ENCODE assay signal across 22 mouse cellular contexts in the genomic region with DNA sequence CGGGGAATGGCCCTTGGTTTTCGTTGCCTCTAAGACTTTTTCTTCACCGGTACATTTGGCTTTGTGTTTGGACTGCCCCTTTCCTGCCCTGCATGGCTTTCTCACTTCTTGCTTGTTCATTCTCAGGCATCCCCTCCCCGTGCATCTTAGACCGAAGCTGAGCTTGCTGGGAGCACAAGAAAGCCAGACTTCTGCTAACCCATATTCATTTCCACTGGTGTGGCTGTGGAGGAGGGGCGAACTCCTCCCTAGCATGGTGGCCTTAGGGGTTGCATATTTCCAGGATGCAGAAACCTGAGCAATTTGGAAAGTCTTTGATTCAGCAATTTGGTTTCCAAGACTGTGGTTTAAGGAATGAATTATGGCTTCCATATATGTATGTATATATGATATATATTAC. TPM values are rescaled to one million over a fixed set of nuclear protein-coding genes. Genes with fewer than 3 reads are reported as not detected.
DNase-seq lines count a peak whose midpoint lies in the region; ATAC-seq lines count a peak whose summit lies in the region.
"Had no signal": no experiment of that assay in that cellular context is flagged by ENCODE, and none has a peak within 500 bp of the region (broad histone marks: within the 10 kb centered on the region; RNA-seq: fewer than 3 reads in every experiment).

No protein-coding gene starts in this region.

- WGBS in forebrain, embryonic 10.5 days: 57% methylated on average over 6 of the region's 6 CpGs
- 54% methylated on average over 6 of the region's 6 CpGs for WGBS in forebrain, embryonic 15.5 days
- 60% methylated on average over 6 of the region's 6 CpGs for WGBS in midbrain, embryonic 10.5 days
- 65% methylated on average over 6 of the region's 6 CpGs for WGBS in midbrain, embryonic 13.5 days
- WGBS in limb, embryonic 11.5 days: 56% methylated on average over 6 of the region's 6 CpGs

- H3K36me3 ChIP-seq in forebrain, embryonic 10.5 days (replicated peaks): no peaks in the 10 kb centered on the region
- H3K36me3 ChIP-seq in forebrain, embryonic 15.5 days: no peaks in the 10 kb centered on the region
- no peaks in the 10 kb centered on the region for H3K36me3 ChIP-seq in midbrain, embryonic 10.5 days
- 0 out of 2 replicates have a peak, but pooled peaks cover 3% of the 10 kb centered on the region for H3K36me3 ChIP-seq in midbrain, embryonic 13.5 days
- H3K36me3 ChIP-seq in limb, embryonic 11.5 days (ENCODE audit: control insufficient read depth, insufficient read depth, low read length): no peaks in the 10 kb centered on the region

- no peak overlapping the region for H3K4me3 ChIP-seq in forebrain, embryonic 10.5 days
- no peak overlapping the region for H3K4me3 ChIP-seq in forebrain, embryonic 15.5 days
- no peak overlapping the region for H3K4me3 ChIP-seq in midbrain, embryonic 10.5 days
- no peak overlapping the region for H3K4me3 ChIP-seq in midbrain, embryonic 13.5 days (replicated peaks)
- no peak overlapping the region for H3K4me3 ChIP-seq in limb, embryonic 11.5 days (ENCODE audit: low read depth, low read length)
- H3K4me3 ChIP-seq: heart, adult 2 months; megakaryocyte, embryonic 14.5 days had no signal

- no peaks in the 10 kb centered on the region for H3K9me3 ChIP-seq in forebrain, embryonic 10.5 days
- H3K9me3 ChIP-seq in forebrain, embryonic 15.5 days: no peaks in the 10 kb centered on the region
- no peaks in the 10 kb centered on the region for H3K9me3 ChIP-seq in midbrain, embryonic 10.5 days (replicated peaks)
- no peaks in the 10 kb centered on the region for H3K9me3 ChIP-seq in midbrain, embryonic 13.5 days
- H3K9me3 ChIP-seq in limb, embryonic 11.5 days (ENCODE audit: control insufficient read depth, low read length): no peaks in the 10 kb centered on the region
- H3K9me3 ChIP-seq: megakaryocyte, embryonic 14.5 days had no signal

- peaks cover 81% of the 10 kb centered on the region for H3K4me1 ChIP-seq in forebrain, embryonic 10.5 days
- peaks cover 39% of the 10 kb centered on the region for H3K4me1 ChIP-seq in forebrain, embryonic 15.5 days
- peaks cover 72% of the 10 kb centered on the region for H3K4me1 ChIP-seq in midbrain, embryonic 10.5 days
- H3K4me1 ChIP-seq in midbrain, embryonic 13.5 days (replicated peaks): peaks cover 58% of the 10 kb centered on the region
- H3K4me1 ChIP-seq in limb, embryonic 11.5 days (ENCODE audit: control insufficient read depth, insufficient read depth, low read length): peaks cover 37% of the 10 kb centered on the region

- ATAC-seq in forebrain, embryonic 15.5 days (replicated peaks): no peak
- ATAC-seq in midbrain, embryonic 13.5 days: no peak
- ATAC-seq in limb, embryonic 11.5 days (ENCODE audit: insufficient number of reproducible peaks, low FRiP score, low TSS enrichment, low read depth): no peak
- ATAC-seq: activated CD4-positive, CD25-positive, alpha-beta regulatory T cell, adult 4 months; hindbrain, postnatal 0 days; midbrain, embryonic 16.5 days had no signal

- no peak overlapping the region for H3K9ac ChIP-seq in forebrain, embryonic 15.5 days (replicated peaks)
- no peak overlapping the region for H3K9ac ChIP-seq in midbrain, embryonic 13.5 days (replicated peaks)
- no peak overlapping the region for H3K9ac ChIP-seq in limb, embryonic 11.5 days (ENCODE audit: low read length)
- H3K9ac ChIP-seq: forebrain, postnatal 0 days had no signal

- H3K27me3 ChIP-seq in forebrain, embryonic 10.5 days (ENCODE audit: poor library complexity, severe bottlenecking): peaks cover 50% of the 10 kb centered on the region
- H3K27me3 ChIP-seq in forebrain, embryonic 15.5 days: no peaks in the 10 kb centered on the region
- H3K27me3 ChIP-seq in midbrain, embryonic 10.5 days (ENCODE audit: low read depth, poor library complexity, severe bottlenecking): peaks cover 23% of the 10 kb centered on the region; the same call in 1 of the 2 replicates
- H3K27me3 ChIP-seq in midbrain, embryonic 13.5 days: no peaks in the 10 kb centered on the region
- H3K27me3 ChIP-seq in limb, embryonic 11.5 days (ENCODE audit: control insufficient read depth, insufficient read depth, low read length): no peaks in the 10 kb centered on the region

- peak overlapping the region; percentile 69; the same call in 1 of the 2 replicates for H3K27ac ChIP-seq in forebrain, embryonic 10.5 days
- no peak overlapping the region for H3K27ac ChIP-seq in forebrain, embryonic 15.5 days (replicated peaks)
- peak overlapping the region; percentile 57 for H3K27ac ChIP-seq in midbrain, embryonic 10.5 days (replicated peaks)
- no peak overlapping the region for H3K27ac ChIP-seq in midbrain, embryonic 13.5 days
- peak overlapping the region; percentile 67 for H3K27ac ChIP-seq in limb, embryonic 11.5 days (replicated peaks; ENCODE audit: low read depth, low read length)
- H3K27ac ChIP-seq: heart, adult 2 months; hindbrain, postnatal 0 days had no signal

- no peak overlapping the region for H3K4me2 ChIP-seq in forebrain, embryonic 15.5 days (replicated peaks)
- no peak overlapping the region for H3K4me2 ChIP-seq in midbrain, embryonic 13.5 days (replicated peaks)
- H3K4me2 ChIP-seq in limb, embryonic 11.5 days (ENCODE audit: low read depth, severe bottlenecking): no peak overlapping the region

- no peak for DNase-seq in forebrain, embryonic 10.5 days (ENCODE audit: extremely low spot score, low spot score)
- DNase-seq in midbrain, embryonic 10.5 days (ENCODE audit: low spot score): no peak
- peak; percentile 36 for DNase-seq in limb, embryonic 11.5 days (ENCODE audit: low spot score)
- DNase-seq in thymus, postnatal 4 days: no peak
- no peak for DNase-seq in right cerebral cortex, postnatal 10 days (ENCODE audit: low spot score in 2 of 2)
- no peak for DNase-seq in adrenal gland, postnatal 4 days (ENCODE audit: low spot score in 2 of 2)
- DNase-seq: adrenal gland, postnatal 10 days; cerebellum, adult 11-12 months; cerebellum, postnatal 25 days; forebrain, postnatal 0 days; heart, adult 2 months; kidney, adult 18-20 months; kidney, postnatal 10 days; layer of hippocampus, adult 9-11 months; liver; right cerebral cortex, postnatal 4 days had no signal

RNA-seq across cellular contexts. Expression of gene St6gal1, which starts 29.1 kb away (rescaled TPM):
- 18.4 and 19.7 TPM in 2 replicates for polyA plus RNA-seq in forebrain, embryonic 10.5 days (2016; fragmentation: Nextera tagmentation; extraction: Ambion mirVana)
- polyA plus RNA-seq in forebrain, embryonic 15.5 days (2015; fragmentation: Nextera tagmentation; extraction: Ambion mirVana): 53.8 and 55.9 TPM in 2 replicates
- 17.5 and 23.4 TPM in 2 replicates for polyA plus RNA-seq in midbrain, embryonic 10.5 days (2016; fragmentation: Nextera tagmentation; extraction: Ambion mirVana)
- polyA plus RNA-seq in midbrain, embryonic 13.5 days (2015; fragmentation: Nextera tagmentation; extraction: Ambion mirVana): 43.1 and 44.5 TPM in 2 replicates
- polyA plus RNA-seq in limb, embryonic 11.5 days (2014; fragmentation: Nextera tagmentation; extraction: Ambion mirVana): 29.1 and 30.4 TPM in 2 replicates
- 10 to 100 TPM; 46.6 to 56.3 TPM for total RNA-seq in adrenal gland, postnatal 4 days (2021)

Comparison
In these comparisons a context has a peak if more than half of its experiments do, and no peak if none do; other contexts are left out.
1. H3K27ac ChIP-seq: peak in forebrain, embryonic 10.5 days (single experiment), midbrain, embryonic 10.5 days (single experiment) and limb, embryonic 11.5 days (single experiment); none in forebrain, embryonic 15.5 days (single experiment) and midbrain, embryonic 13.5 days (single experiment).